14 mouse cellular contexts compared by ENCODE assay signal in genomic region chr16:35055861-35056260, GRCm38 (mm10). TPM values are rescaled to one million over a fixed set of nuclear protein-coding genes. Genes with fewer than 3 reads are reported as not detected.
DNase-seq lines count a peak whose midpoint lies in the region; ATAC-seq and TF ChIP-seq lines count a peak whose summit lies in the region.
"Had no signal": no experiment of that assay in that cellular context is flagged by ENCODE, and none has a peak within 500 bp of the region (broad histone marks: within the 10 kb centered on the region; RNA-seq: fewer than 3 reads in every experiment).

No protein-coding gene starts in this region.

- peaks cover 3% of the 10 kb centered on the region; the same call in 1 of the 2 replicates for H3K4me1 ChIP-seq in forebrain, embryonic 15.5 days
- H3K4me1 ChIP-seq in forebrain, embryonic 10.5 days = peaks cover 3% of the 10 kb centered on the region; the same call in 1 of the 2 replicates
- no peaks in the 10 kb centered on the region for H3K4me1 ChIP-seq in lung, postnatal 0 days (ENCODE audit: insufficient read depth, low read depth, low read length)
- peaks cover 59% of the 10 kb centered on the region for H3K4me1 ChIP-seq in megakaryocyte, embryonic 14.5 days
- H3K4me1 ChIP-seq: limb, embryonic 13.5 days had no signal

- DNase-seq in forebrain, embryonic 10.5 days (ENCODE audit: extremely low spot score, low spot score) = no peak
- peak; percentile 25 for DNase-seq in lung, postnatal 0 days (ENCODE audit: low spot score)
- no peak for DNase-seq in lung, postnatal 10 days
- no peak for DNase-seq in right cerebral cortex, postnatal 14 days
- no peak for DNase-seq in c-Kit-positive CD71-positive TER-119-positive erythroid progenitor cells, embryonic 14.5 days (ENCODE audit: low spot score)
- DNase-seq: cerebellum, adult 11-12 months had no signal

- no peak overlapping the region for H3K9ac ChIP-seq in forebrain, embryonic 15.5 days (replicated peaks)
- no peak overlapping the region for H3K9ac ChIP-seq in lung, postnatal 0 days (replicated peaks; ENCODE audit: low read depth)
- H3K9ac ChIP-seq: embryonic facial prominence, embryonic 12.5 days; intestine, embryonic 15.5 days; kidney, embryonic 15.5 days; limb, embryonic 13.5 days had no signal

- no peak overlapping the region for H3K4me3 ChIP-seq in forebrain, embryonic 15.5 days
- H3K4me3 ChIP-seq in forebrain, embryonic 10.5 days = no peak overlapping the region
- H3K4me3 ChIP-seq in lung, postnatal 0 days (ENCODE audit: low read depth, low read length) = no peak overlapping the region
- peak overlapping the region; percentile 57 for H3K4me3 ChIP-seq in megakaryocyte, embryonic 14.5 days (replicated peaks)
- H3K4me3 ChIP-seq: embryonic facial prominence, embryonic 12.5 days; intestine, embryonic 15.5 days; kidney, embryonic 15.5 days; limb, embryonic 13.5 days had no signal

- H3K27ac ChIP-seq in forebrain, embryonic 15.5 days (replicated peaks) = no peak overlapping the region
- H3K27ac ChIP-seq in forebrain, embryonic 10.5 days = no peak overlapping the region
- no peak overlapping the region for H3K27ac ChIP-seq in lung, postnatal 0 days (ENCODE audit: low read length)
- H3K27ac ChIP-seq: embryonic facial prominence, embryonic 12.5 days; intestine, embryonic 15.5 days; kidney, embryonic 15.5 days; limb, embryonic 13.5 days had no signal

- TF ChIP-seq EP300 in lung, postnatal 0 days (IDR thresholded peaks at IDR 0.05) = no peak

- WGBS in forebrain, embryonic 15.5 days = 84% methylated on average over 1 of the region's 1 CpGs
- WGBS in forebrain, embryonic 10.5 days = 98% methylated on average over 1 of the region's 1 CpGs
- 63% methylated on average over 1 of the region's 1 CpGs for WGBS in lung, postnatal 0 days

- H3K27me3 ChIP-seq in forebrain, embryonic 15.5 days = no peaks in the 10 kb centered on the region
- no peaks in the 10 kb centered on the region for H3K27me3 ChIP-seq in forebrain, embryonic 10.5 days (ENCODE audit: poor library complexity, severe bottlenecking)
- H3K27me3 ChIP-seq in lung, postnatal 0 days (replicated peaks; ENCODE audit: insufficient read depth, low read length) = no peaks in the 10 kb centered on the region
- H3K27me3 ChIP-seq in megakaryocyte, embryonic 14.5 days (replicated peaks) = no peaks in the 10 kb centered on the region
- H3K27me3 ChIP-seq: embryonic facial prominence, embryonic 12.5 days; intestine, embryonic 15.5 days; kidney, embryonic 15.5 days; limb, embryonic 13.5 days; Patski had no signal

- no peaks in the 10 kb centered on the region for H3K36me3 ChIP-seq in forebrain, embryonic 15.5 days
- H3K36me3 ChIP-seq in forebrain, embryonic 10.5 days (replicated peaks) = peaks cover 21% of the 10 kb centered on the region
- no peaks in the 10 kb centered on the region for H3K36me3 ChIP-seq in lung, postnatal 0 days (ENCODE audit: insufficient read depth, low read length)
- H3K36me3 ChIP-seq in megakaryocyte, embryonic 14.5 days (replicated peaks; ENCODE audit: low read length) = peaks cover 37% of the 10 kb centered on the region
- H3K36me3 ChIP-seq: embryonic facial prominence, embryonic 12.5 days; intestine, embryonic 15.5 days; kidney, embryonic 15.5 days had no signal

- no peak for TF ChIP-seq CTCF in lung, postnatal 0 days (IDR thresholded peaks at IDR 0.05)

- 0 out of 2 replicates have a peak, but pooled peaks have one; percentile 32 for ATAC-seq in forebrain, embryonic 15.5 days (replicated peaks)
- ATAC-seq in lung, postnatal 0 days = no peak
- peak; percentile 80 for ATAC-seq in granulocyte monocyte progenitor cell, adult 5-6 weeks (replicated peaks; ENCODE audit: poor library complexity, severe bottlenecking)
- ATAC-seq: intestine, embryonic 15.5 days; Patski had no signal

- no peak overlapping the region for H3K4me2 ChIP-seq in forebrain, embryonic 15.5 days (replicated peaks)
- no peak overlapping the region for H3K4me2 ChIP-seq in lung, postnatal 0 days (replicated peaks; ENCODE audit: low read depth, low read length)
- H3K4me2 ChIP-seq: embryonic facial prominence, embryonic 12.5 days; intestine, embryonic 15.5 days; kidney, embryonic 15.5 days; limb, embryonic 13.5 days had no signal

- H3K9me3 ChIP-seq in forebrain, embryonic 15.5 days = no peaks in the 10 kb centered on the region
- no peaks in the 10 kb centered on the region for H3K9me3 ChIP-seq in forebrain, embryonic 10.5 days
- H3K9me3 ChIP-seq in lung, postnatal 0 days (ENCODE audit: low read length) = no peaks in the 10 kb centered on the region
- H3K9me3 ChIP-seq in megakaryocyte, embryonic 14.5 days = no peaks in the 10 kb centered on the region
- H3K9me3 ChIP-seq: embryonic facial prominence, embryonic 12.5 days; intestine, embryonic 15.5 days; kidney, embryonic 15.5 days; limb, embryonic 13.5 days had no signal

RNA-seq across cellular contexts. Expression of gene Hacd2, which starts 33.6 kb away (rescaled TPM):
- 39.6 and 41.6 TPM in 2 replicates for polyA plus RNA-seq in forebrain, embryonic 15.5 days (2015; fragmentation: Nextera tagmentation; extraction: Ambion mirVana)
- polyA plus RNA-seq in forebrain, embryonic 10.5 days (2016; fragmentation: Nextera tagmentation; extraction: Ambion mirVana) = 69.8 and 94.8 TPM in 2 replicates
- polyA plus RNA-seq in lung, postnatal 0 days (2015; fragmentation: Nextera tagmentation; extraction: Ambion mirVana) = 60.8 and 67.1 TPM in 2 replicates
- total RNA-seq in granulocyte monocyte progenitor cell, adult 5-6 weeks (2014; fragmentation: Nextera tagmentation) = 28.6 and 28.8 TPM in 2 replicates
- total RNA-seq in granulocyte monocyte progenitor cell, adult 5-6 weeks (2017) = 8.7 and 9.6 TPM in 2 replicates
- polyA plus RNA-seq in megakaryocyte, embryonic 14.5 days (2012; ENCODE audit: insufficient read depth, low replicate concordance) = 8.7 and 58.7 TPM in 2 replicates
